Mouse (Mus musculus): Measurements from ENCODE around the gene Speer4c. TPM values are rescaled to one million over a fixed set of nuclear protein-coding genes. Genes with fewer than 3 reads are reported as not detected.
"Not testable (repeated sequence)": the region's sequence is repeated elsewhere in the genome, so short reads cannot be mapped to it uniquely, and the experiment has no call there.

Speer4c gene
- polyA plus RNA-seq (2012; rRNA removed) = not detected in 2 replicates

DNA sequence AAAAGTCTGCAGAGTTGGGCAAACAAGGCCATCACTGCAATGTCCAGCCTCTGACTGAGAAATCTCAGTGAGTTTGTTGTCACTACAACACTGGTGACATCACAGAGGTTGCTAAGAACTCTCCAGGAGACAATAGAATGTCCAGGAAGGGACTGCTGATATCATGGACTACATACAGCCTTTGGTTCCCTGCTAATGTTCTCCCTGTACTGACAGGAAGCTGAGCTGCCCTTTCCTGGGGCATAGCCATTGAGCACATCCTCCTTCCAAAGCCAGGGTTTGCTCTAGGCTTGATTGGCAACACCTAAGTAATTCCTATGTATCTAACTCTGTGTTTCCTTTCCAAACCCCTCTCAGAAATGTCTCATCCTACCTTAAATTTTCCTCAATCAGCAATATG is at the start of gene Speer4c:
TSS of gene Speer4c (minus strand) at position 101 of the 400 bp plus-strand sequence.
- not testable (repeated sequence) for H3K27ac ChIP-seq (ENCODE audit: insufficient read depth, low read length); H3K4me1 ChIP-seq (ENCODE audit: control insufficient read depth, insufficient read depth, low read length); H3K4me3 ChIP-seq (ENCODE audit: insufficient read depth, low read length)

- no peak overlapping the region for H3K27ac ChIP-seq (ENCODE audit: insufficient read depth, low read length)
- no peaks in the 10 kb centered on the region for H3K4me1 ChIP-seq (ENCODE audit: control insufficient read depth, insufficient read depth, low read length)
- no peak for TF ChIP-seq CTCF (IDR thresholded peaks at IDR 0.05; ENCODE audit: extremely low read depth, insufficient read depth, low read length)
- no peak for TF ChIP-seq POLR2A (IDR thresholded peaks at IDR 0.05; ENCODE audit: extremely low read depth, insufficient read depth, low read length)
- no peak overlapping the region for H3K4me3 ChIP-seq (ENCODE audit: insufficient read depth, low read length)
Measured at GRCm38 (mm10) chr5:15747478-15748255, 33.6 kb upstream of the Speer4c start.

DNA sequence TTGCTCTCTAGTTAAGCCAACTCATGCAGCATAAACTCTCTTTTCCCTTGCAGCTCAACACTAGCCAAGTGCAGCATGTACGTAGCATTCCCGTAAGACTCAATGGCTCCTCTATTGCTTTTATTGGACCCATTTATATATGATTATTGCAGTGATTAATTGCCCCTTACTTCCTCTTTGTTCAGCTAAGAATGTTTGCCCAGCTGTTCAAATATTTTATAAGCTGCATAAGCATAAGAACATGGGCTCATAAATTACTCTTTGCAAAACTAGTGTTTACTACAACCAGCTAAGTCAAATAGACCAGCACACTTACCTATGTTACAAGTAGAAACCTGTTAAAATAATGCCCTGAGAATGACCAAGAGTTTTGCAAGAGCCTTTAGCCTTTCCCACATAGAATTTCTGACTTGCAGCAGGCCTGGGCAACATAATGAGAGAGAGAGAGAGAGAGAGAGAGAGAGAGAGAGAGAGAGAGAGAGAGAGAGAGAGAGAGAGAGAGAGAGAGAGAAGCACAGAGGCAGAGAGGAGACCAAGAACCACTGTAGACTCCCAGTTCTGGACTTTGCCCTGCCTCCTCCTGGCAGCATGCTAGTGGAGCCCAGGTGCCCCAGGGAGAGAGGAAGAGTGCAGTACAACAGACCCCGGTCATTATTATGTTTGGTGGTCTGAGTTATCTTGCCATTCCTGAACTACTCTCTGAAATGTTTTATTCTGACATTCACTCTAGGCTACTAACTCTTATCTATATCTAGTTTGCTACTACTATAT is 20.2 kb upstream of the Speer4c start:
- Histone ChIP-seq H3K27ac (ENCODE audit: insufficient read depth, low read length) (no peak overlapping the region), H3K4me3 (ENCODE audit: insufficient read depth, low read length) (no peak overlapping the region), H3K4me1 (ENCODE audit: control insufficient read depth, insufficient read depth, low read length) (no peaks in the 10 kb centered on the region)
- TF ChIP-seq CTCF (IDR thresholded peaks at IDR 0.05; ENCODE audit: extremely low read depth, insufficient read depth, low read length) (no peak), POLR2A (IDR thresholded peaks at IDR 0.05; ENCODE audit: extremely low read depth, insufficient read depth, low read length) (no peak)

GRCm38 (mm10) chr5:15702891-15703290 is 11.2 kb downstream of the Speer4c start:
- H3K4me3 ChIP-seq (ENCODE audit: insufficient read depth, low read length); H3K27ac ChIP-seq (ENCODE audit: insufficient read depth, low read length); H3K4me1 ChIP-seq (ENCODE audit: control insufficient read depth, insufficient read depth, low read length): not testable (repeated sequence)

GRCm38 (mm10) chr5:15697719-15698118 is 16.4 kb downstream of the Speer4c start:
- not testable (repeated sequence) for H3K4me3 ChIP-seq (ENCODE audit: insufficient read depth, low read length); H3K27ac ChIP-seq (ENCODE audit: insufficient read depth, low read length); H3K4me1 ChIP-seq (ENCODE audit: control insufficient read depth, insufficient read depth, low read length)

GRCm38 (mm10) chr5:15691849-15692248 is 22.2 kb downstream of the Speer4c start:
- not testable (repeated sequence) for H3K4me3 ChIP-seq (ENCODE audit: insufficient read depth, low read length); H3K4me1 ChIP-seq (ENCODE audit: control insufficient read depth, insufficient read depth, low read length); H3K27ac ChIP-seq (ENCODE audit: insufficient read depth, low read length)

DNA sequence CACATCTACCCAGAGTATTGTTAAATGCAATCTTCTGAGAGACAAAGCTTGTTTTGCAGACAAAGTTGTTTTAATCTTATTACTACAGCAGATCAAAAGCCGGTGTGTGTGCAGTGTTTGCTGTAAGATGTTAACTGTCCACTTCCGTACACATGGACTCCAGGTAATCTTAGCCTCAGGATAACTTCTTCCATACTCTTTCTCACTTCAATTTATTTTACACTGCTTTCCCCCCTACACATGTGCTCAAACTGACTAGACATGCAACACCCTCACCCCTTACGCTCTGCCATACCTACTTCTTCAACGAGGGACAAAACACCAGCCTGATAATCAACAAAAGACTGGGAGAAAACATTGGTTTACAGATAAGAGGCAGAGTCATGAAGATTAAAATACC is 23.2 kb downstream of the Speer4c start:
- H3K27ac ChIP-seq (ENCODE audit: insufficient read depth, low read length); H3K4me1 ChIP-seq (ENCODE audit: control insufficient read depth, insufficient read depth, low read length); H3K4me3 ChIP-seq (ENCODE audit: insufficient read depth, low read length): not testable (repeated sequence)

- H3K4me3 ChIP-seq (ENCODE audit: insufficient read depth, low read length); H3K27ac ChIP-seq (ENCODE audit: insufficient read depth, low read length); H3K4me1 ChIP-seq (ENCODE audit: control insufficient read depth, insufficient read depth, low read length): not testable (repeated sequence)
Measured at GRCm38 (mm10) chr5:15689659-15690213, 24.3 kb downstream of the Speer4c start.

DNA sequence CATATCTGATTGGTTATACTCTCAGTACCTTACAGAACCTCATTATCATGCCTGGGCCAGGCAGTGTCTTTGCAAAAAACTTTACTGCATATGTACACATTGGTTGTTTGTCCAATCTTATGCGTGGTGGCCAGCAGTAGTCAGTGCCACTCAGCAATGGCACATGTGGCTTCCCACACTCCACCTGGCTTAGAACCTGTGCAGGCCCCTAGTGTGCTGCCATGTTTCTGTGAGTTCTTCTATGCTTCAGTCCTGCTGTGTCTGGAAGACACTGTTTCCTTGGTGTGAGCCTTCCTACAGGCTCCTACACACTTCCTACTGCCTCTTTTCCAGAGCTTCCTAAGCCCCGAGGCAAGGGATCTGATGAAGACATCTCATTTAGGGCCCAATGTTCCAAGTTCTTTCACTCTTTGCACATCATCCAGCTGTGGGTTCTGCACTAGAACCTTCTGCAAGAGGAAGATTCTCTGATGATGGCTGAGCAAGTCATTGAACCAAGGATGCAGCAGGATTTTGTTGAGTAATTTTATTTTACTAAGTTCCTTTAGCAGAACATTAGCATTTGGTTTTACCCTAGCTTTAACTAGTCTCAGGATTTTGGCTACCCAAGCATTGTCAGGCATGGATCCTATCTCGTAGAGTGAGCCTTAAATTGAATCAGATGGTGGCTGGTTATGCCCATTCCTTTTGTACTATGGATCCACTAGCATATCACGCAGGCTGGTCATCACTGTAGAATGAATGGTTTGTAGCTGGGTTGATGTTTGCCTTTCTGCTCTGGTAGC is 25.0 kb downstream of the Speer4c start:
- H3K4me1 ChIP-seq (ENCODE audit: control insufficient read depth, insufficient read depth, low read length); H3K4me3 ChIP-seq (ENCODE audit: insufficient read depth, low read length): not testable (repeated sequence)

DNA sequence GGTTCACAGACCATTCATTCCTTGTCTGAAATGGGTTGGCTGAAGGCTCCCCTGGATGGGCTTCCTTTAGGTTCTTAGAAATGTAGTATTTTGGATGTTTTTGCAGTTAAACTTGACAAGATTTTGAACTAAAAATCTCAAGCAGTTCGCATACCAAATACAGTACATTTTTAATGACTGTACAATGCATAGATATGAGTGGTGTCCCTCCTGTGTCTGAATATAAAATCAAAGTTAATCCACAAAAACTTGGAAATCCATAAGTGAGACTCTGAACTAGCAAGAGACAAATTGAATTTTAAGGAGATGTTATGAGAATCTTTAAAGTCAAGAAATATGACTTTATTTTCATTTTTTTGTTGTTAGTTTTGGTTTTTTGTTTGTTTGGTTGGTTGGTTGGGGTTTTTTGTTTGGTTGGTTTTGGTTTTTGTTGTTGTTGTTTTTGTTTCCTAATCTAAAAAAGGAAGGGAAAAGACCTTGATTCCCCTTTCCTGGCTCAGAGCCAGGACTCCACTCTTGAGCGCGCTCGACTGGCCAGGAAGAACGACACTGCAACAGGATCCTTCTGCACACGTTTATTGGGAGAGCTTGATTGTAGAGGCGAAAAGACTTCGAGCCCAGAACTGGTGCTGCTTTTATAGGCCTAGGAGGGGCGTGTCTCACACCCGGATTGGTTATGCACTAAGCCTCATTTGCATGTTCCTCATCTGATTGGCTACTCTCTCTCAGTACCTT is 32.6 kb downstream of the Speer4c start:
- not testable (repeated sequence) for H3K4me1 ChIP-seq (ENCODE audit: control insufficient read depth, insufficient read depth, low read length); H3K4me3 ChIP-seq (ENCODE audit: insufficient read depth, low read length); H3K27ac ChIP-seq (ENCODE audit: insufficient read depth, low read length)

More for the DNA sequence above, 25.0 kb downstream of the Speer4c start:
- H3K27ac ChIP-seq (ENCODE audit: insufficient read depth, low read length) = not testable (repeated sequence)

GRCm38 (mm10) chr5:15679980-15680949 is 33.8 kb downstream of the Speer4c start:
- not testable (repeated sequence) for H3K4me1 ChIP-seq (ENCODE audit: control insufficient read depth, insufficient read depth, low read length); H3K27ac ChIP-seq (ENCODE audit: insufficient read depth, low read length); H3K4me3 ChIP-seq (ENCODE audit: insufficient read depth, low read length)

DNA sequence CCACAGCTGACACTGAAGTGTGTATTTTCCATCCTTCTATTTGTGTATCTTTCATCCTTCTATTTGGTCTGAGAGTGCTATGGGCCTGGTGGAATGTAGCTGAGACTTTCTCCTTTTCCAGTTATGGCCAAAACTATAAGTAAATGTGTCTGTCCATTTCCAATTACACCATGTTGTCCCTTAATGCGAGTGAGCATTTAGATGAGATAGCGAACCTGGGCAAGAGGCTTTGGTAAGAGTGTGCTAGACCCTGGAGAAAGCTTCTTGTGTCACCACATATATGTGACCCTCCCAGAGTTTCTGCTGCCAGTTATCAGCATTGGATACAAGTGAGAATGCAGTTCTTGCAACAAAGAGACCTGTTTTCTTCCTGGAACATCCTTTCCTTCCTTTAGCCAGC is 35.2 kb downstream of the Speer4c start:
- H3K4me1 ChIP-seq (ENCODE audit: control insufficient read depth, insufficient read depth, low read length); H3K27ac ChIP-seq (ENCODE audit: insufficient read depth, low read length); H3K4me3 ChIP-seq (ENCODE audit: insufficient read depth, low read length): not testable (repeated sequence)

DNA sequence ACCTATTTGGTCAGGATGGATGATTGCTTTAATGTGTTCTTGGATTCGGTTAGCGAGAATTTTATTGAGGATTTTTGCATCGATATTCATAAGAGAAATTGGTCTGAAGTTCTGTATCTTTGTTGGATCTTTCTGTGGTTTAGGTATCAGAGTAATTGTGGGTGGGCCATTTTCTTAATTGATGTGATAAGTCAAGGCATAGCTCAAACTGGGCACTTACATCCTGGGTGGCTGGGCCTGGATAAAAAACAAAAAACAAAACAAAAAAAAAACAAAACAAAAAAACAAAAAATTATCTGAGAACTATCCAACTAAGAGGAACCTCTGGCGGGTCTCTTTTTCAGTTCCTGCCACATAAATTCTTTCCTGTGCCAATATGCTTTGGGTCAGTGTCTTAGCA is 36.3 kb downstream of the Speer4c start:
- not testable (repeated sequence) for H3K27ac ChIP-seq (ENCODE audit: insufficient read depth, low read length); H3K4me1 ChIP-seq (ENCODE audit: control insufficient read depth, insufficient read depth, low read length); H3K4me3 ChIP-seq (ENCODE audit: insufficient read depth, low read length)
